Comparison of ENCODE assay signal across 13 mouse cellular contexts in genomic region chr19:8597269-8597668, GRCm38 (mm10). TPM values are rescaled to one million over a fixed set of nuclear protein-coding genes. Genes with fewer than 3 reads are reported as not detected.
"Had no signal": no experiment of that assay in that cellular context is flagged by ENCODE, and none has a peak within 500 bp of the region (broad histone marks: within the 10 kb centered on the region; RNA-seq: fewer than 3 reads in every experiment).

No protein-coding gene starts in this region.

- H3K9me3 ChIP-seq: limb, embryonic 12.5 days; midbrain, embryonic 13.5 days; neural tube, embryonic 15.5 days had no signal

- H3K9ac ChIP-seq: limb, embryonic 12.5 days; liver, embryonic 14.5 days; midbrain, embryonic 13.5 days; neural tube, embryonic 15.5 days had no signal

- H3K36me3 ChIP-seq: limb, embryonic 12.5 days; midbrain, embryonic 13.5 days; neural tube, embryonic 15.5 days had no signal

- H3K4me1 ChIP-seq: neural tube, embryonic 15.5 days had no signal

- DNase-seq: liver; lung, adult 18-20 months; right cerebral cortex, postnatal 14 days; thymus, postnatal 4 days had no signal

- ATAC-seq: midbrain, embryonic 13.5 days had no signal

- H3K27me3 ChIP-seq: limb, embryonic 12.5 days; midbrain, embryonic 13.5 days; neural tube, embryonic 15.5 days had no signal

- H3K4me3 ChIP-seq: limb, embryonic 12.5 days; midbrain, embryonic 13.5 days; myocyte; neural tube, embryonic 15.5 days had no signal

- H3K27ac ChIP-seq: limb, embryonic 12.5 days; liver, embryonic 14.5 days; midbrain, embryonic 13.5 days; neural tube, embryonic 15.5 days had no signal

- H3K4me2 ChIP-seq: limb, embryonic 12.5 days; midbrain, embryonic 13.5 days; neural tube, embryonic 15.5 days had no signal

RNA-seq across cellular contexts. Expression of gene Slc22a8, which starts 6.2 kb away (rescaled TPM):
- polyA plus RNA-seq: limb, embryonic 12.5 days; myocyte; neural tube, embryonic 11.5 days had no signal

RNA-seq across cellular contexts. Expression of gene Slc22a6, which starts 20.6 kb away (rescaled TPM):
- polyA plus RNA-seq: intestine, embryonic 16.5 days; limb, embryonic 12.5 days; lung, embryonic 16.5 days; myocyte; stomach, embryonic 16.5 days had no signal
